Mouse (Mus musculus): ENCODE data around the gene Gsto1.

DNA sequence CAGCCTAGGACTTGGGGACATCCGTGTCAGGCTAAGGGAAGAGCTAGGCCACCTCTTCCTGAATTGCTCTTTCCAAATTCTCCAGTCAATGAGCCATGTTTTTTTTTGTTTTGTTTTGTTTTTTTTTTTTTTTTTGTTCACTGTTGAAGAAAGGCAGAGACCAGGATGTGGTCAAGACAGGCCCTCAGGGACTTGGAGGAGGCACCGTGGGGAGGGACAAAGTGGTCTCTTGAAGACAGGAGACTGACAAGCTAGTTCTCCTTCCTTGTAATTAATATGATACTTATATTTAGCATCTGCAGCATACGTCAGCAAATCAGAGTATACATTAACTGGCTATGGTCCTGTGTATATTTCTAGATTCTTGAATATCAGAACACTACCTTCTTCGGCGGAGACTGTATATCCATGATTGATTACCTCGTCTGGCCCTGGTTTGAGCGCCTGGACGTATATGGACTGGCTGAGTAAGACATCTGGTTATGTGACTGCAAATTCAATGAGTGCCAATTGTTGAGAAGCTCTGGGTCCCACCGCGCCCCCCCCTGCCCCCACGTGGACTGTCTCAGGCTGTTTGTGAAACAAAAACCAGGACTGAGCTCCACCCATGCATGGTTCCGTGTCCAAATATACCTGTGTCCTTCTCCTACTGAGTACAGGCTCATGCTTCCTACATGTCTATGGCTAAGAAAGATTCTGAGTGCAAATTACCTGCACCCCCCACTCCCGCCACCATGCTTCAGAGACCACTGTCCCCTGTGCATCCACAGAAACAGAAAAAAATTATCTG is 29.7 kb downstream of the Gsto1 start:
- no peak for TF ChIP-seq CTCF (IDR thresholded peaks at IDR 0.05; ENCODE audit: insufficient read depth, low read depth, low read length)
- no peak for TF ChIP-seq POLR2A (IDR thresholded peaks at IDR 0.05; ENCODE audit: insufficient read depth, low read depth, low read length)
